Mouse (Mus musculus) E14TG2a.4 (cell line): ENCODE results near the gene Cog8.

Source experiments
- H3K27me3 ChIP-seq: 2 replicates; pipeline ENCODE4 v1.6.1; 2014; ENCODE audit warnings: low read length, control low read depth; ENCODE audit not compliant: insufficient read depth
- H3K36me3 ChIP-seq: 2 replicates; pipeline ENCODE4 v1.6.1; 2014; ENCODE audit warnings: low read length, control low read depth; ENCODE audit not compliant: insufficient read depth
- H3K4me1 ChIP-seq: replicated peaks from 2 replicates; pipeline ENCODE4 v1.6.1; 2014; ENCODE audit warnings: low read depth, low read length, control low read depth
- H3K4me3 ChIP-seq: replicated peaks from 2 replicates; pipeline ENCODE4 v1.5.1; 2014; ENCODE audit warnings: mild to moderate bottlenecking, low read length
- H3K9me3 ChIP-seq: 2 replicates; pipeline ENCODE4 v1.6.1; 2014; ENCODE audit warnings: low read length, control low read depth
- CTCF ChIP-seq: conservative IDR thresholded peaks from 2 replicates; pipeline ENCODE4 v1.5.1; 2014; ENCODE audit warnings: low read length
- NANOG ChIP-seq: IDR thresholded peaks from 2 replicates; pipeline ENCODE4 v1.6.1; 2014; ENCODE audit warnings: borderline replicate concordance, low read length, mixed read lengths
- POU5F1 ChIP-seq: IDR thresholded peaks from 2 replicates; pipeline ENCODE4 v1.6.1; 2014; ENCODE audit warnings: low read length, borderline replicate concordance

Gene Cog8

DNA sequence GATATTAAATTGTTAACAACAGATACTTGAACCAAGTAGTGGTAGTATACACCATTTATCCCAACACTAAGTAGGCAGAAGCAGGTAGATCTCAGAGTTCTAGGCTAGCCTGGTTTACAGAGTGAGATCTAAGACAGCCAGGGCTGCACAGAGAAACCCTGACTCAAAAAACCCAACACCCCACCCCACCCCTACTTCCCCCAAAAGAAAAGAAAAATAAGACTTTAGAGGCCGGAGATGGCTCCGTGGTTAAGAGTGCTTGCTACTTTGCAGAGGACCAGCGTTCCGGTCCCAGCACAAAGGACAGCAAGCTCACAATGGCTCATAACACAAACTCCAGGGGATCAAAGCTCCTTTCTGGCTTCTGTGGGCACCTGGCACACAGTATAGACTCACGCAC lies 29.5 kb upstream of the Cog8 start:
- TF ChIP-seq POU5F1 (no peak), NANOG (no peak), CTCF (no peak)
- Histone ChIP-seq H3K4me1 (peaks cover 33% of the 10 kb centered on the region), H3K27me3 (no peaks in the 10 kb centered on the region), H3K9me3 (no peaks in the 10 kb centered on the region), H3K4me3 (no peak overlapping the region), H3K36me3 (peaks cover 85% of the 10 kb centered on the region)

DNA sequence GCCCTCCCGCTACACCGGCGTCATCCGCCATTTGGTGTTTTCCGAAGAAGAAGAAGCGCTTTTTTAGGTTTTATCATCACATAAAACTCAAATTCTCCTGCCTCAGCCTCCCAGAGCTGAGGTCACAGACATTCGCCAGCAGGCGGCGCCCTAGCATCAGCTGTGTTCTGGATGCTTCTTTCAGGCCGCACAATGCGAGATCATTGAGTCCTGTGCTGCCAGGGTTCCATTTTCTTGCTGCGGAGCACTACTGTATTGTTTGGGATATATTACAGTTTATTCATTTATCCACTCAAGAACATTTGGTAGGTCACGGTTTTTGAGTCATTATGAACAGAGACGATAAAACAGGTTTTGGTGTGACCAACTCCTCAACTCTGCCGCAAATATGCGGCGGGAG lies 28.9 kb upstream of the Cog8 start:
- Histone ChIP-seq H3K36me3 (peaks cover 85% of the 10 kb centered on the region), H3K4me3 (peak overlapping the region; percentile 63), H3K27me3 (no peaks in the 10 kb centered on the region), H3K9me3 (no peaks in the 10 kb centered on the region), H3K4me1 (peaks cover 30% of the 10 kb centered on the region)
- no peak for TF ChIP-seq NANOG
- TF ChIP-seq CTCF, result peak; percentile 95

DNA sequence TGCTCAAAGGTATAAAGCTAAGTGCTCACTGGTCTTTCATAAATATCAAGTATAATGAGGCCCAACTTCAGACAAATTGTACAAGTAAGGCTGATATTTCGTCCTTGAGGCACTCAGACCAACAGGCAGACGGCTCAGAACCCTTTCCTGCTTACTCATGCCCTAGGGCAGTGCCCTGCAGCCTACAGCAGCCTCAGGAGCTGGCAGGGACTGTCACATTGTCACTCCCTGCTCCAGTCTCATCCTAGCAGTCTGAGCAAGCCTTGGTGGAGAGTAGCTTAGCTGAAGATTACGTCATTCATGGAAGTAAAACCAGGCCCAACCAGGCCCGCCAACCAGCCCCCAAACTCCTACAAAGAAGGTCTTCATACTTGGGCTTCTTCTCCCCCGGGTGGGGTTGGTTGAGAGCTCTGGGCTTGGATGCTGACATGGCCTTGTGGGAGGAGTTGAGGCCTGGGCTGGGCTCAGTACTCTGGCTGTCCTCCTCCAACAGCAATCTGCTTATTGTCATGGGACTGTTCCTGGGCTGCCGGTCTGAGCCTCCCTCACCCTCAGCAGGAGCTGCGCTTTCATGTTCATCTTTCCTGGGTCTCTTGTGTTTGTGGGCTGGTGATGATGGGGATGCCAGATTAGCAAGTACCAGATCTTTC lies 19.9 kb upstream of the Cog8 start:
- no peak overlapping the region for H3K4me3 ChIP-seq
- peaks cover 57% of the 10 kb centered on the region for H3K4me1 ChIP-seq
- TF ChIP-seq CTCF (no peak), POU5F1 (no peak)
- no peaks in the 10 kb centered on the region for H3K9me3 ChIP-seq
- H3K27me3 ChIP-seq, result no peaks in the 10 kb centered on the region
- peaks cover 85% of the 10 kb centered on the region for H3K36me3 ChIP-seq

DNA sequence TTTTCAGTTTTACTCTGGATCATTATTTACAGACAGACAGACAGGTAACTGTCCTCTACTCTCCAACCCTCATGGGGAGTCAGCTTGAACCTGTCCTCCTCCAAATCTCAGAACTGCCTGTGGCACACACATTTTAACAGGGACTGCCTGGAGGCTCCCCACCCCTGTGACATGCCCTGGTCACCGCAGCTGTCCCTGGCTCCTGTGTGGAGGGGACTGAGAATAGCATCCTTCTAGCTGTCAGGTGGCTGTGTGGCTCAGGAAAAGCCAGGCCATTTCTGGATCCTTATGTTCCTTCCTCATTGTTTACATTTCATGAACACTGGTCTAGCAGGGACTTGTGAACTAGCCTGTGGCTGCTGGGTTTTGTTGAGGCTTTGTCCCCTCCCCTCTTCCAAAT lies 17.6 kb upstream of the Cog8 start:
- Histone ChIP-seq H3K4me1 (peaks cover 76% of the 10 kb centered on the region), H3K27me3 (no peaks in the 10 kb centered on the region), H3K9me3 (no peaks in the 10 kb centered on the region), H3K36me3 (peaks cover 68% of the 10 kb centered on the region), H3K4me3 (no peak overlapping the region)
- TF ChIP-seq CTCF, result no peak
- no peak for TF ChIP-seq NANOG

DNA sequence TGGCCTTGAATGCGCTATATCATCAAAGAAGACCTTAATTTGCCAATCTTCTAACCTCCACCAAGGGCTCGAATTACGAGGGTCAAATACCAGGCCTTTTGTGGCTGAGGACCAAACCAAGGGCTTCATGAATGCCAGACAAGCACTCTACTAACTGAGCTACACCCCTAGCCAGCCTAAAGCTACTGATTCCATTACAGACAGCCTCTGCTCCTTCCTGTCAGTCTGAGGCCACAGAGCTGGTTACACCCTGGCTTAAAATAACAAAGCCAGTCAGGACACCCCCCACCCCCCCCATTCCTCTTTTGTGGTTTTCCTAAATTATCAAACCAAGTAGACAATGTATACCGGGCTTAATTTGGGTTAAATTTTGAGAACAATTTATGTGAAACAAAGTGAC lies 17.2 kb upstream of the Cog8 start:
- 0 out of 2 replicates have a peak overlapping the region, but pooled peaks have one; percentile 1 for H3K4me3 ChIP-seq
- TF ChIP-seq NANOG (no peak), POU5F1 (no peak)
- peaks cover 64% of the 10 kb centered on the region for H3K36me3 ChIP-seq
- peaks cover 80% of the 10 kb centered on the region for H3K4me1 ChIP-seq
- no peaks in the 10 kb centered on the region for H3K9me3 ChIP-seq
- H3K27me3 ChIP-seq, result no peaks in the 10 kb centered on the region

DNA sequence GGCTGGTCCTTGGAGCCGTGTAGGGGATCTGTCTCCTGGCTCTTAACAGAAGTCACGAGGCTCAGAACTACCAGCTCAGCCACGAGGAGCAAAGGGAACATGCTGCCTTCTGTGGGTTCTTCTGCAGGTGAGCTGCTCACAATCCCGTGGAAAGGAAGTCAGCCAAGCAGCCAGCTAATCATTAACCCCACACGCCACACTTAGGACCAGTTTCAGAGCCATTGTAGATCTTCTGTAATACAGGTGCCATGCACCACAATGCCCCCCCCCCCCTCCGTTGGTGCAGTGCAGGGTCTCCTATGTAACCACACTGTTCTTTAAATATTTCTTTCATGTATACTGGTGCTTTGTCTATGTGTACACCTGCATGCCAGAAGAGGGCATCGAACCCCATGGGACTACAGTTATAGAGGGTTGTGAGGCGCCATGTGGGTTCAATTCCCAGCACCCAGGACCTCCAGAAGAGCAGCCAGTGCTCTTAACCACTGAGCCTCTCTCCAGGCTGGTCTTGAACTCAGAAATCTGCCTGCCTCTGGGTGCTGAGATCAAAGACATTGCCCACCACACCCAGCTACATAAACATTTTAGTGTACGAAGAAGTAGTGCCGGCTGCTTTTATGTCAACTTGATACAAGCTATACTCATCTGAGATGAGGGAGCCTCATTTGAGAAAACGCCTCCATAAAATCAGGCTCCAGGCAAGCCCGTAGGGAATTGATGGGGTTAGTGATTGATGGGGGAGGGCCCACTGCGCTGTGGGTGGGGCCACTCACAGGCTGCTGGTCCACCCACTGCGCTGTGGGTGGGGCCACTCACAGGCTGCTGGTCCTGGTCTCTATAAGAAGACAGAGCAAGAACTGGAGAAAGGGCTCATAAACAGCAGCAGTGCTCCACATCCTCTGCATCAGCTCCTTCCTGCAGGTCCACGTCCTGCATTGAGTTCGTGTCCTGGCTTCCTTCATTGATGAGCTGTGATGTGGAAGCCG lies 9.3 kb upstream of the Cog8 start, which contains the start of gene Tmed6:
TSS of gene Tmed6 (minus strand) at position 134 of the 986 bp plus-strand sequence.
- no peaks in the 10 kb centered on the region for H3K9me3 ChIP-seq
- H3K4me1 ChIP-seq, result peaks cover 62% of the 10 kb centered on the region
- H3K4me3 ChIP-seq, result peak within 1 kb of the TSS; percentile 32
- no peaks in the 10 kb centered on the region for H3K27me3 ChIP-seq
- H3K36me3 ChIP-seq, result peaks cover 3% of the 10 kb centered on the region; the same call in 1 of the 2 replicates
- TF ChIP-seq POU5F1 (no peak), CTCF (no peak), NANOG (no peak)

DNA sequence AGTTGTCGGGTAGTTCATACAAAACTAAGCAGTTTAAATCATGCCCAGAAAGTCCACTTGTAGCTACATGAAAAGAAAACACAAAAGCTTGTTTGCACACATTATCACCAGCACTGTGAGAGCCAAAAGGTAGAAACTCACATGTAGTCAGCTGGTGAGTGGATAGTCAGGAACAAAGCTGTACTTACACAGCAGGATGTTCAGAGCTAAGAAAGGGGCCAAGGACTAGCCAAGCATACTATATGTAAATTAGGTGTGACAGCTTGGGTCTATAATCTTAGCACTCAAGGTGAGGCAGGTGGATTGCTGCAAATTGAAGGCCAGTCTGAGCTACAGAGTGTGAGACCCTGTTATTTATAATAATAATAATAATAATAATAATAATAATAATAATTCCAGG lies 6.1 kb upstream of the Cog8 start:
- no peaks in the 10 kb centered on the region for H3K27me3 ChIP-seq
- no peak for TF ChIP-seq NANOG
- no peak for TF ChIP-seq CTCF
- no peak for TF ChIP-seq POU5F1
- H3K36me3 ChIP-seq, result peaks cover 31% of the 10 kb centered on the region
- peaks cover 59% of the 10 kb centered on the region for H3K4me1 ChIP-seq
- no peaks in the 10 kb centered on the region for H3K9me3 ChIP-seq
- H3K4me3 ChIP-seq, result no peak overlapping the region

DNA sequence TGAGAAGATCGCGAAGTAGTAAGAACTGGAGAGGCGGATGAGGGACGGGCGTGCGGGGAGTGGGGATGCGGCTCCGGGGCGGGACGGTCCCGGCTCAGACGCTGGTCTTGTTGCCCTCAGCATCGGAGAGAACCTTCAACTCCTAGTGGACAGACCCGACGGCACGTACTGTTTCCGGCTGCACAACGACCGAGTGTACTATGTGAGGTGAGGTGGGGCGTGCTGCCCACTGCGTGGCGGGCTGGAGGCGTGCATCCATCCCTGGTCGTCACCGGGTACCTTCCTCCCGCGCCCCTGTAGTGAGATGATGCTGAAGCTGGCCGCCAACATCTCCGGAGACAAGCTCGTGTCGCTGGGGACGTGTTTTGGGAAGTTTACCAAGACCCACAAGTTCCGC lies 482 bp upstream of the Cog8 start:
- no peaks in the 10 kb centered on the region for H3K27me3 ChIP-seq
- TF ChIP-seq POU5F1 (no peak), NANOG (no peak)
- peak overlapping the region; percentile 100 for H3K4me3 ChIP-seq
- peaks cover 71% of the 10 kb centered on the region for H3K36me3 ChIP-seq
- H3K9me3 ChIP-seq, result no peaks in the 10 kb centered on the region
- peaks cover 62% of the 10 kb centered on the region for H3K4me1 ChIP-seq
